Mouse (Mus musculus): ENCODE results near the gene Adamts7. TPM values are rescaled to one million over a fixed set of nuclear protein-coding genes. Genes with fewer than 3 reads are reported as not detected.

Gene Adamts7
- polyA plus RNA-seq, 1 experiment from 2014 or later: 13.6 TPM

DNA sequence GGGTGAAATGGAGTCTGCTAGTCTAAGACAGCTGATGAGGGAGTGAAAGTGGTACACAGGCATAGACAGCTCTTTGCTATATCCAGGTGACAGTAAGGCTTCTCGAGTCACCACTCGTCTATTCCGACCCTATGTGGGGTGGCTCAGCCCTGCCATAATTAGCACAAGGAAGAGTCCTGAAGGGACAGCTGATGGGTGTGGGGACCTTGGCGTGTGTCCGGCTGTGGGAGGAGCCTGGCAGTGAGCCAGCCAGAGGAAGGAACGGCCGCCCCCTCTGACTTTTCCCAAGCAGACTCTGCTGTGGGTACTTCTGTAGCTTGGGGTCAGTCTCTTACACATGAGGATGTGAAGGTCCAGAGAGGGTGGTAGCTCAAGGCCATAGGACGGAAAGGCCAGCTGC is 21.2 kb downstream of the Adamts7 start:
- peaks cover 92% of the 10 kb centered on the region for H3K36me3 ChIP-seq (ENCODE audit: poor library complexity, severe bottlenecking)

DNA sequence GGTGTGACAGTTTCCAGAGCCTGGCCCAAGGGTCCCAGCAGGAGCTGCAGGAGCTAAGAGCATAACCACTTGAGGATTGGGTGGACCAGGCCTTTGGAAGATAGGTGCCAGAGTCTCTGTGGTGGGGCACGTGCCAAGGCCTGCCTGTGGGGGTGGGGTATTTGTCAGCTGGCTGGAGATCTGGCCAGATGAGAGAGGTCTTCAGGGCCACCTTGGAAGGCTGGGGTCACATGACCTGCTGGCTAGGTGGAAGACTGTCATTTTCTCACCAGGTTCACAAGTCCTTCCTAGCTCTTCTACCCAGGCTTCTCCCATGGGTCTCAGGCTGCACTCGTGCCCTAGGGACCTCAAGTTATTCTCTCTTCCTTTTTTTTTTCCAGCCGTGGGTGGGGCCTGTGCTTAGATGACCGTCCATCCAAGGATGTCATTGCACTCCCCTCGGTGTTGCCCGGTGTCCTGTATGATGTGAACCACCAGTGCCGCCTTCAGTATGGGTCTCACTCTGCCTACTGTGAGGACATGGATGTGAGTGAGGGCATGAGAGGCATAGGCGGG is 22.6 kb downstream of the Adamts7 start:
- WGBS: 89% methylated on average over 8 of the region's 8 CpGs
- peaks cover 92% of the 10 kb centered on the region for H3K36me3 ChIP-seq (ENCODE audit: poor library complexity, severe bottlenecking)

More for the DNA sequence above, 21.2 kb downstream of the Adamts7 start:
- Histone ChIP-seq H3K9ac (no peak overlapping the region), H3K27me3 (no peaks in the 10 kb centered on the region), H3K9me3 (replicated peaks) (no peaks in the 10 kb centered on the region), H3K27ac (no peak overlapping the region), H3K4me3 (no peak overlapping the region), H3K4me2 (no peak overlapping the region), H3K4me1 (peaks cover 6% of the 10 kb centered on the region; the same call in 1 of the 2 replicates)
- 57% methylated on average over 8 of the region's 8 CpGs for WGBS
- 0 out of 2 replicates have a peak, but pooled peaks have one; percentile 20 for ATAC-seq

DNA sequence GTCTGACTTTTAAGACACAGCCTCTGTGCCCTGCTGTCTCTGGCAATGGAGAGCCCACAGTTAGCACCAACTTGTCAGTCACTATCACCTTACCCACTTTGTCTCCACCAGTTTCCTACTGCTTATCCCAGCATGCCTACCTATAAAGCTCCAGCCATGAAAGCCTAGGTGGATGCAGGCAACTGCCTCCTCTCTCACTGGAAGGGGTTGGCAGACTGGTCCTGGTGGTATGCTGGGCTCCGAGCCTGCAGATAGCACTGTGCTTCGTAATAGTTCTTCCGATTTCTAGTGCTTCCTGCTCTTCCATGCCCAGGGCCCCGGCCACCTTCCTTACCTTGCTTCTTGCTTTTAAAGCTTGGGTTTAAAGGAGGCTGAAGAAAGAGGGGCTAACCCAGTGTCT is 26.0 kb downstream of the Adamts7 start:
- Histone ChIP-seq H3K4me2 (no peak overlapping the region), H3K4me1 (peaks cover 5% of the 10 kb centered on the region; the same call in 1 of the 2 replicates), H3K27ac (no peak overlapping the region), H3K4me3 (no peak overlapping the region), H3K9ac (no peak overlapping the region), H3K36me3 (ENCODE audit: poor library complexity, severe bottlenecking) (peaks cover 97% of the 10 kb centered on the region), H3K9me3 (replicated peaks) (no peaks in the 10 kb centered on the region), H3K27me3 (no peaks in the 10 kb centered on the region)
- WGBS: 90% methylated on average over 4 of the region's 4 CpGs
- no peak for ATAC-seq

More for the DNA sequence above, 22.6 kb downstream of the Adamts7 start:
- H3K4me1 ChIP-seq: peaks cover 6% of the 10 kb centered on the region; the same call in 1 of the 2 replicates
- H3K9ac ChIP-seq: no peak overlapping the region
- H3K27ac ChIP-seq: no peak overlapping the region
- H3K9me3 ChIP-seq (replicated peaks): no peaks in the 10 kb centered on the region
- H3K4me2 ChIP-seq: no peak overlapping the region
- no peaks in the 10 kb centered on the region for H3K27me3 ChIP-seq
- H3K4me3 ChIP-seq: no peak overlapping the region
- no peak for ATAC-seq

DNA sequence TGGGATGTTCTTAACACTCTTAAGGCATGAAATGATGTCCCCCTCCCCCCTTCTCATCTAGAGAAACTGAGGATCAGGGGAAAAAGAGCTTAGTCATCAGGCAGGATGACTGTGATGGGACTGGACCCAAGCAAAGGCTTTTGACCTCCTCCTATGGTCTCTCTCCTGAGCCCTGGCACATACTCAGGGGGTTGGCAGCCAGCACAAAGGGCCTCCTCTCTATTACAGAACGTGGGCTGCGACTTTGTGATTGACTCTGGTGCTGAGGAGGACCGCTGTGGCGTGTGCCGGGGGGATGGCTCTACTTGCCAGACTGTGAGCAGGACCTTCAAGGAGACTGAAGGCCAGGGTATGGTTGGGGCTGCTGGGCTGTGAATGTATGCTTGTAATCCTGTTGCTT is 26.5 kb downstream of the Adamts7 start:
- Histone ChIP-seq H3K27me3 (no peaks in the 10 kb centered on the region), H3K9me3 (replicated peaks) (no peaks in the 10 kb centered on the region), H3K36me3 (ENCODE audit: poor library complexity, severe bottlenecking) (peaks cover 98% of the 10 kb centered on the region), H3K27ac (no peak overlapping the region), H3K4me3 (no peak overlapping the region), H3K4me2 (no peak overlapping the region), H3K4me1 (no peaks in the 10 kb centered on the region), H3K9ac (no peak overlapping the region)
- WGBS: 81% methylated on average over 5 of the region's 5 CpGs
- no peak for ATAC-seq

DNA sequence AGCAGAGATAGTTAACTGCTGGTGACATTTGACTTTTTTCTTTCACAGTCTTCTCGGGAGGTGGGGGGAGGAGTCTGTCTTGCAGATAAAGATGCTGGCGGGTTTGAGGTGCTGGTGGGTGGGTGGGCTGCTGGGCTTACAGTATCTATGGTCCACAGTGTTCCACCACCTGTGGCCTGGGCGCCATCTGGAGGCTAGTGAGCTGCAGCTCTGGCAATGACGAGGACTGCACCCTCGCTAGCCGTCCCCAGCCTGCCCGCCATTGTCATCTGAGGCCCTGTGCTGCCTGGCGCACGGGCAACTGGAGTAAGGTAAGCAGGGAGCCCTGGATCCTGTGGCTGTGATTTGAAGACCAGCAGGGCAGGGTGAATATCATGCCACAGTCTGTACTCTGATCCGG is 32.1 kb downstream of the Adamts7 start:
- 85% methylated on average over 10 of the region's 10 CpGs for WGBS
- H3K4me1 ChIP-seq: no peaks in the 10 kb centered on the region
- no peaks in the 10 kb centered on the region for H3K27me3 ChIP-seq
- no peak for ATAC-seq
- no peak overlapping the region for H3K4me2 ChIP-seq
- no peaks in the 10 kb centered on the region for H3K9me3 ChIP-seq (replicated peaks)
- peaks cover 98% of the 10 kb centered on the region for H3K36me3 ChIP-seq (ENCODE audit: poor library complexity, severe bottlenecking)
- H3K9ac ChIP-seq: no peak overlapping the region
- H3K27ac ChIP-seq: no peak overlapping the region
- no peak overlapping the region for H3K4me3 ChIP-seq

DNA sequence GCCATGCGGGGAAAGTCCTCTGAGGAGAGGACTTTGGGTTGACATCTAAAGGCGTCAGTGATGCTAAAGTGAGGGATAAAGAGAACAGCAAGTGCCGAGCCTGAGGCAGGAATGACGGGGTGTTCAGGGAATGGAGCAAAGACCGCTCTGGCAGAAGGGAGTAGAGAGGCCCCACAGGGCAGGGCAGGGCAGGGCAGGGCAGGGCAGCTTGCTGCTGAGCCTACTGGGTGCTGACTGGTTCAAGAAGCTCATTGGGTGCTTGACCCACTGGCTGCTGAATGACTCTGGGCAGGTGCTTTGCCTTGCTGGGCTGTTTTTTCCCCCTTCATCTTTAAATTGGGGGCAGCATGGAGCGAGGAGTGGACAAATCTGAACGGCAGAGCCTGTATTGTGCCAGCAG is 33.4 kb downstream of the Adamts7 start:
- peaks cover 99% of the 10 kb centered on the region for H3K36me3 ChIP-seq (ENCODE audit: poor library complexity, severe bottlenecking)
- H3K4me2 ChIP-seq: no peak overlapping the region
- ATAC-seq: no peak
- H3K27ac ChIP-seq: no peak overlapping the region
- no peak overlapping the region for H3K4me3 ChIP-seq
- WGBS: 89% methylated on average over 7 of the region's 7 CpGs
- H3K9me3 ChIP-seq (replicated peaks): no peaks in the 10 kb centered on the region
- no peaks in the 10 kb centered on the region for H3K4me1 ChIP-seq
- no peak overlapping the region for H3K9ac ChIP-seq
- H3K27me3 ChIP-seq: no peaks in the 10 kb centered on the region

DNA sequence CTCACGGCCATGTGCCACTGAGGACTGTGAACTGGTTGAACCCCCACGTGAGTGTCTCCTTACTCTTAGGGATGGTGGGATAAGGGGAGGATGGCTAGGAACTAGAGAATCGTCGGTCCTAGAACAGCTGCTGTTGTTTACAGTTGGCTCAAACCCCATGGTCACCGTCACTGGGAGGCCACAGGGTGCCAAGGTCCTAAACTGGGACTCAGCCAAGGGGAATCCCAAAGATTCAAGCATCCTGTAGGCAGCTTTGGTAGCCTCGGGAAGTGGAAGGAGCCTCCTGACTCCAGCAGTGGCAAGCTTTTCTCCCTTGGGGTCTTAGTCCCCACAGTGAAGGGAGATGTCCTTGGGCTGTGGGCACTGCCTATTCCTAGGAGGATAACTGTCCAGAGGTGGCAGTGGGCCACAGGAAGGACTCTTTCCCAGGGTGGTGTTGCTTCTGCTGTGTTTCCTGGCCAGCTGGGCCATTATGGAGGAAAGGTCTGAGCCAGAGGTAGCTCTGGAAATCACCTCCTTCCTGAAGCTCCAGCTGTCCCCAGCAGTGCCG is 34.3 kb downstream of the Adamts7 start:
- Histone ChIP-seq H3K4me2 (no peak overlapping the region), H3K9me3 (replicated peaks) (no peaks in the 10 kb centered on the region), H3K4me3 (no peak overlapping the region), H3K4me1 (no peaks in the 10 kb centered on the region), H3K27ac (no peak overlapping the region), H3K9ac (no peak overlapping the region), H3K27me3 (no peaks in the 10 kb centered on the region), H3K36me3 (ENCODE audit: poor library complexity, severe bottlenecking) (peaks cover 98% of the 10 kb centered on the region)
- 89% methylated on average over 7 of the region's 7 CpGs for WGBS
- ATAC-seq: no peak

DNA sequence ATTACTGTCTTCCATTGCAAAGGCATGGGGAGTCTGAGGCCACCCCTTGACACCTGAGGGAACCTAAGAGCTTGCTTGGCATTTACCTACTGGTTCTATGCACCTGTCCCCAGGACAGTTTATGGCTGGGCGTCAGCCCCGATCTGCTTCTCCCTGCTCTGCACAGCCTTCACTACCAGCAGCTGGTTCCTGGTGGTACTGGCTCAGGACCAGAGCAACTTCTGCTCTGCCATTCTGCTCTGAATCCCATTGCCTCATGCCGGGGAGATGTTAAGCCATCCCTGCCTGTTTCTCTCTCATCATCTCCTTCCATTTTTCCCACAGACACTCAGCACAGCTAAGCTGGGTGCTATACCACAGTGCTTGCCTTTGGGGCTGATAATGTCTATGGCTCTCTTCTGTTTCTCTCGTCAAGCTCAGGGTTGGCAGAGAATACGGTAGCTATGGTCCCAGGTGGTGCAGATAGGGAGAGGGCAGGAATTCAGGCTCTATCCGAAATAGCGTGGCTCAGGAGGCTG is 35.1 kb downstream of the Adamts7 start:
- Histone ChIP-seq H3K9me3 (replicated peaks) (no peaks in the 10 kb centered on the region), H3K4me1 (no peaks in the 10 kb centered on the region), H3K27ac (no peak overlapping the region), H3K4me2 (no peak overlapping the region), H3K4me3 (no peak overlapping the region), H3K27me3 (no peaks in the 10 kb centered on the region), H3K36me3 (ENCODE audit: poor library complexity, severe bottlenecking) (peaks cover 96% of the 10 kb centered on the region), H3K9ac (no peak overlapping the region)
- WGBS: 92% methylated on average over 7 of the region's 7 CpGs
- no peak for ATAC-seq

DNA sequence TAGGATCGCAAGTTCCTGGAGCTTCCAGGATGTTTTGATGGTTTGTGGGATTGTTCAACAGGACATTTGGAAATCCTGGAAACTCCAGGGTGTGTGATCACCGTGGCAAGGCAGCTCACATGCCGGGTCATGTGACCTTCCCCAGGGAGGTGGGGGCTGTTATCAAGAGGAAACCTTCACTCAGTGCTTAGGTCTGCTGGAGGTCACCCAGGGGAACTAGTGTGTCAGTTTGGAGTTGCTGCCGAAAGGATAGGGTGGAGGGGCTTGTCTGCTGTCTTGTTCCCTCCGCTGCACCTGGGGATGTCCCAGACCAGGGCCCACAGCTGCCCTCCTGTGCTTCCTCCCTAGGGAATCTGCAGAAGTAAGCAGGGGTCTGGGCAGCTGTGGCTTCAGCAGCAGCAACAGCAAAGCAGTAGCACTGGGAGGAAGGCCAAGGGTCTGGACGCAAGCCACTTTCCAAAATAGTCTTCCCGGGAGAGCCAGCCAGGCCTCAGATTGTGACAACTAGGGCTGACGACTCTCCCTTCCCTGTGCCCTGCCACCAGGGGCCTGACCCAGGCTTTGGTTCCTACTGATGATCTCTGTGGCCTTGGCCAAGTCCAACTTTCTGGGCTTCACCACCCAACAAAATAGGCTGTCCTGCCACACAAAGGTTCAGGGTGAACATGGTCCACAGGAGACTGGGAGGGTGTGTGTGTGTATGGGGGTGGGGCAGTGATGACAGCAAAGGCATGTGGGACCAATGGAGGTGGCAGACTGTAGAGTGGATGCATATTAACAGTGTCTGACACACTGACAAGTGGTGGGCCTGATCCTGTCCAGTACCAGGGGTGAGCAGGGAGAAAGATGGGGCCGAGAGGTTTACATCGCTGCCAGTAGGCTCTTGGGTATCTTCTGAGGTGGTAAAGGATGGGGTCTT is 35.9 kb downstream of the Adamts7 start:
- no peak overlapping the region for H3K27ac ChIP-seq
- no peaks in the 10 kb centered on the region for H3K9me3 ChIP-seq (replicated peaks)

DNA sequence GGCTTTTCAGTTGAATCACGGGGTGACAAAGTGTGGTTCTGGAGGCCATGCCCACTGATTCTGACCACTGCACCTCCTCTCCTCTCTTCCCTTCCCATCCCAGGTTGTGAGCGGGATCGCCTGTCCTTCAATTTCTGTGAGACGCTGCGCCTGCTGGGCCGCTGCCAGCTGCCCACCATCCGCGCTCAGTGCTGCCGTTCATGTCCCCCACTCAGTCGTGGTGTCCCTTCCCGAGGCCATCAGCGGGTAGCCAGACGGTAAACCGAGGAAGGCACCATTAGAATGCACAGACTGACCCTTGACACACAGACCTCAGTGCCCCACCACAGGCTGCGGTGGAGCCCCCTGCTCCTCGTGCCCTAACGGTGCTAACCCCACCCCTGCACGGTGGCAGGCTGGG is 36.7 kb downstream of the Adamts7 start:
- ATAC-seq: no peak
- no peak overlapping the region for H3K4me2 ChIP-seq
- H3K4me1 ChIP-seq: no peaks in the 10 kb centered on the region
- no peak overlapping the region for H3K4me3 ChIP-seq
- H3K27ac ChIP-seq: no peak overlapping the region
- peaks cover 88% of the 10 kb centered on the region for H3K36me3 ChIP-seq (ENCODE audit: poor library complexity, severe bottlenecking)
- WGBS: 94% methylated on average over 18 of the region's 18 CpGs
- H3K9ac ChIP-seq: no peak overlapping the region
- no peaks in the 10 kb centered on the region for H3K9me3 ChIP-seq (replicated peaks)
- H3K27me3 ChIP-seq: no peaks in the 10 kb centered on the region

More for the DNA sequence above, 35.9 kb downstream of the Adamts7 start:
- Histone ChIP-seq H3K4me2 (no peak overlapping the region), H3K9ac (no peak overlapping the region), H3K36me3 (ENCODE audit: poor library complexity, severe bottlenecking) (peaks cover 88% of the 10 kb centered on the region), H3K4me3 (no peak overlapping the region), H3K4me1 (no peaks in the 10 kb centered on the region), H3K27me3 (no peaks in the 10 kb centered on the region)
- 78% methylated on average over 10 of the region's 10 CpGs for WGBS
- ATAC-seq: no peak

DNA sequence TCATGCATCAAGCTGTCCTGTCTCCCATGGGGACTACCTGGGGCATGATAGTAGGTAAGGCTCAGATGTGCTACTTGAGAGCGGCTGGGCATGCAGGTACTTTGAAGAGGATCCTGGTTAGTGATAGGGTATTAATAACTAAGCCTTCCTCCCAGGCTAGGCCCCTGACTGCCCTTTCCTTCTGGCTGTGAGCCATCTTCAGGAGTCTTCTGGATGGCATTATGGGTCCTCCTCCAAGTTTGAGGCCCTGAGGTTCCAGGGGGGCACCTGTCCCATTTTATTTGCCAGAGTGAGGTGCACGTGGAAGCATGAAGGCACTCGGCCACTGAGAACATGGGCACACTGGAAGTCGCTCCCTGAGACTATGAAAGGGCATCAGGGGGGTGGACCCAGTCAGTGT is 37.6 kb downstream of the Adamts7 start:
- H3K9ac ChIP-seq: no peak overlapping the region
- 94% methylated on average over 4 of the region's 4 CpGs for WGBS
- H3K36me3 ChIP-seq (ENCODE audit: poor library complexity, severe bottlenecking): peaks cover 84% of the 10 kb centered on the region
- H3K27ac ChIP-seq: no peak overlapping the region
- no peak overlapping the region for H3K4me3 ChIP-seq
- no peak overlapping the region for H3K4me2 ChIP-seq
- ATAC-seq: no peak
- H3K4me1 ChIP-seq: no peaks in the 10 kb centered on the region
- no peaks in the 10 kb centered on the region for H3K9me3 ChIP-seq (replicated peaks)
- H3K27me3 ChIP-seq: no peaks in the 10 kb centered on the region

DNA sequence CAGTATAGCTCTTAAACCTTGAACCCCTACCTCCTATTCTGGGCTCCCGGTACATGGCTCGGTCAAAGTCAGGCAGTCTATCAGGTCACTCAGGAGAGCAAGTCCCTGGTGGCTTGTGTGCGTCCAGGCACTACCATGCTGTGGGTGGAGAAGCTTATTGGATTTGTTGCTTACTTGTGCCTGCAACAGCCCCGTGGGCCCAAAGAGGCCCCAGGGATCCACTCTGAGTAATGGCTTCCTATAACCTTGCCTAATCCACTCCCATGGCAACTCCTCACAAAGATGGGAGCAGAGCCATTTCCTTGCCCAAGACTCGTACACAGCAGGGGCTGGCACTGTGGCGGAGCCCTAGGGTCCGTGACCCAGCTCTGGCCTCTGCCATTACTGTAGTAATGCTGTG is 38.2 kb downstream of the Adamts7 start:
- H3K27ac ChIP-seq: no peak overlapping the region
- ATAC-seq: no peak
- H3K9me3 ChIP-seq (replicated peaks): no peaks in the 10 kb centered on the region
- H3K36me3 ChIP-seq (ENCODE audit: poor library complexity, severe bottlenecking): peaks cover 78% of the 10 kb centered on the region
- WGBS: 83% methylated on average over 7 of the region's 7 CpGs
- H3K9ac ChIP-seq: no peak overlapping the region
- no peak overlapping the region for H3K4me2 ChIP-seq
- H3K4me1 ChIP-seq: no peaks in the 10 kb centered on the region
- no peaks in the 10 kb centered on the region for H3K27me3 ChIP-seq
- no peak overlapping the region for H3K4me3 ChIP-seq

Data from forebrain, embryonic 13.5 days (tissue).